Mouse (Mus musculus): ENCODE measurements around the gene Otud4. TPM values are rescaled to one million over a fixed set of nuclear protein-coding genes. Genes with fewer than 3 reads are reported as not detected.
"Not testable (repeated sequence)": the region's sequence is repeated elsewhere in the genome, so short reads cannot be mapped to it uniquely, and the experiment has no call there.

The Otud4 gene
- polyA plus RNA-seq (2014; fragmentation: Nextera tagmentation; extraction: Ambion mirVana) = 18.1 and 20.9 TPM in 2 replicates

- H3K4me2 ChIP-seq (replicated peaks) = peak within 1 kb of the TSS; percentile 86
- peaks cover 6% of the 10 kb centered on the region; the same call in 1 of the 2 replicates for H3K36me3 ChIP-seq (replicated peaks; ENCODE audit: control insufficient read depth, insufficient read depth)
- WGBS = under 1% methylated on average over 93 of the region's 103 CpGs
- DNase-seq (ENCODE audit: low spot score) = peak; percentile 37
- peaks cover 26% of the 10 kb centered on the region for H3K4me1 ChIP-seq (replicated peaks; ENCODE audit: control insufficient read depth, insufficient read depth, low read length)
- H3K27me3 ChIP-seq (ENCODE audit: control insufficient read depth, insufficient read depth, low read length) = no peaks in the 10 kb centered on the region
- H3K9me3 ChIP-seq (ENCODE audit: control insufficient read depth, low read length) = no peaks in the 10 kb centered on the region
- ATAC-seq (ENCODE audit: low FRiP score) = peak; percentile 70
- peak within 1 kb of the TSS; percentile 88 for H3K9ac ChIP-seq
- H3K27ac ChIP-seq = peak within 1 kb of the TSS; percentile 97
- H3K4me3 ChIP-seq (replicated peaks; ENCODE audit: low read length) = peak within 1 kb of the TSS; percentile 97
These were observed at the start of gene Otud4 for GRCm38 (mm10) chr8:79639586-79640451. Gene Otud4 (plus strand): TSS chr8:79639618.

GRCm38 (mm10) chr8:79600962-79601361, 38.5 kb upstream of the Otud4 start:
- Histone ChIP-seq H3K4me2 (replicated peaks) (no peak overlapping the region), H3K27me3 (ENCODE audit: control insufficient read depth, insufficient read depth, low read length) (no peaks in the 10 kb centered on the region), H3K4me1 (replicated peaks; ENCODE audit: control insufficient read depth, insufficient read depth, low read length) (no peaks in the 10 kb centered on the region), H3K4me3 (replicated peaks; ENCODE audit: low read length) (no peak overlapping the region), H3K36me3 (replicated peaks; ENCODE audit: control insufficient read depth, insufficient read depth) (no peaks in the 10 kb centered on the region), H3K9ac (no peak overlapping the region), H3K27ac (no peak overlapping the region), H3K9me3 (ENCODE audit: control insufficient read depth, low read length) (no peaks in the 10 kb centered on the region)
- ATAC-seq (ENCODE audit: low FRiP score) = no peak
- WGBS = 90% methylated on average over 1 of the region's 1 CpGs
- no peak for DNase-seq (ENCODE audit: low spot score)

GRCm38 (mm10) chr8:79603204-79603603, 36.2 kb upstream of the Otud4 start:
- not testable (repeated sequence) for ATAC-seq (ENCODE audit: low FRiP score); H3K27ac ChIP-seq; H3K4me3 ChIP-seq (replicated peaks; ENCODE audit: low read length); H3K36me3 ChIP-seq (replicated peaks; ENCODE audit: control insufficient read depth, insufficient read depth); H3K4me2 ChIP-seq (replicated peaks); H3K27me3 ChIP-seq (ENCODE audit: control insufficient read depth, insufficient read depth, low read length); H3K4me1 ChIP-seq (replicated peaks; ENCODE audit: control insufficient read depth, insufficient read depth, low read length); H3K9ac ChIP-seq; H3K9me3 ChIP-seq (ENCODE audit: control insufficient read depth, low read length)
- WGBS = 38% methylated on average over 2 of the region's 2 CpGs
- peak; percentile 30 for DNase-seq (ENCODE audit: low spot score)

- no peak for DNase-seq (ENCODE audit: low spot score)
- Histone ChIP-seq H3K36me3 (replicated peaks; ENCODE audit: control insufficient read depth, insufficient read depth) (no peaks in the 10 kb centered on the region), H3K9ac (no peak overlapping the region), H3K4me2 (replicated peaks) (no peak overlapping the region), H3K9me3 (ENCODE audit: control insufficient read depth, low read length) (no peaks in the 10 kb centered on the region), H3K27me3 (ENCODE audit: control insufficient read depth, insufficient read depth, low read length) (no peaks in the 10 kb centered on the region), H3K27ac (no peak overlapping the region), H3K4me3 (replicated peaks; ENCODE audit: low read length) (no peak overlapping the region), H3K4me1 (replicated peaks; ENCODE audit: control insufficient read depth, insufficient read depth, low read length) (no peaks in the 10 kb centered on the region)
- no peak for ATAC-seq (ENCODE audit: low FRiP score)
These were observed 33.2 kb upstream of the Otud4 start for GRCm38 (mm10) chr8:79606225-79606624.

- DNase-seq (ENCODE audit: low spot score) (no peak), ATAC-seq (ENCODE audit: low FRiP score) (no peak)
- no peak overlapping the region for H3K4me2 ChIP-seq (replicated peaks)
- no peaks in the 10 kb centered on the region for H3K9me3 ChIP-seq (ENCODE audit: control insufficient read depth, low read length)
- no peaks in the 10 kb centered on the region for H3K36me3 ChIP-seq (replicated peaks; ENCODE audit: control insufficient read depth, insufficient read depth)
- H3K27ac ChIP-seq = no peak overlapping the region
- no peaks in the 10 kb centered on the region for H3K27me3 ChIP-seq (ENCODE audit: control insufficient read depth, insufficient read depth, low read length)
- 85% methylated on average over 5 of the region's 5 CpGs for WGBS
- H3K9ac ChIP-seq = no peak overlapping the region
- H3K4me3 ChIP-seq (replicated peaks; ENCODE audit: low read length) = no peak overlapping the region
- H3K4me1 ChIP-seq (replicated peaks; ENCODE audit: control insufficient read depth, insufficient read depth, low read length) = no peaks in the 10 kb centered on the region
These were observed 32.6 kb upstream of the Otud4 start for GRCm38 (mm10) chr8:79606751-79607300.

GRCm38 (mm10) chr8:79608701-79609100, 30.7 kb upstream of the Otud4 start:
- Histone ChIP-seq H3K9me3 (ENCODE audit: control insufficient read depth, low read length) (no peaks in the 10 kb centered on the region), H3K9ac (no peak overlapping the region), H3K4me1 (replicated peaks; ENCODE audit: control insufficient read depth, insufficient read depth, low read length) (no peaks in the 10 kb centered on the region), H3K36me3 (replicated peaks; ENCODE audit: control insufficient read depth, insufficient read depth) (no peaks in the 10 kb centered on the region), H3K4me3 (replicated peaks; ENCODE audit: low read length) (no peak overlapping the region), H3K27ac (no peak overlapping the region), H3K4me2 (replicated peaks) (no peak overlapping the region), H3K27me3 (ENCODE audit: control insufficient read depth, insufficient read depth, low read length) (no peaks in the 10 kb centered on the region)
- 86% methylated on average over 3 of the region's 3 CpGs for WGBS
- ATAC-seq (ENCODE audit: low FRiP score) (no peak), DNase-seq (ENCODE audit: low spot score) (no peak)

GRCm38 (mm10) chr8:79610268-79610667, 29.1 kb upstream of the Otud4 start:
- Histone ChIP-seq H3K36me3 (replicated peaks; ENCODE audit: control insufficient read depth, insufficient read depth) (no peaks in the 10 kb centered on the region), H3K9me3 (ENCODE audit: control insufficient read depth, low read length) (no peaks in the 10 kb centered on the region), H3K4me3 (replicated peaks; ENCODE audit: low read length) (no peak overlapping the region), H3K4me1 (replicated peaks; ENCODE audit: control insufficient read depth, insufficient read depth, low read length) (no peaks in the 10 kb centered on the region), H3K27ac (no peak overlapping the region), H3K4me2 (replicated peaks) (no peak overlapping the region), H3K27me3 (ENCODE audit: control insufficient read depth, insufficient read depth, low read length) (no peaks in the 10 kb centered on the region), H3K9ac (no peak overlapping the region)
- DNase-seq (ENCODE audit: low spot score) (no peak), ATAC-seq (ENCODE audit: low FRiP score) (no peak)

- Histone ChIP-seq H3K9ac (no peak overlapping the region), H3K9me3 (ENCODE audit: control insufficient read depth, low read length) (no peaks in the 10 kb centered on the region), H3K4me1 (replicated peaks; ENCODE audit: control insufficient read depth, insufficient read depth, low read length) (no peaks in the 10 kb centered on the region), H3K36me3 (replicated peaks; ENCODE audit: control insufficient read depth, insufficient read depth) (no peaks in the 10 kb centered on the region), H3K27me3 (ENCODE audit: control insufficient read depth, insufficient read depth, low read length) (no peaks in the 10 kb centered on the region), H3K4me2 (replicated peaks) (no peak overlapping the region), H3K4me3 (replicated peaks; ENCODE audit: low read length) (no peak overlapping the region), H3K27ac (no peak overlapping the region)
- 72% methylated on average over 6 of the region's 6 CpGs for WGBS
- no peak for DNase-seq (ENCODE audit: low spot score)
- ATAC-seq (ENCODE audit: low FRiP score) = no peak
These were observed 27.1 kb upstream of the Otud4 start for GRCm38 (mm10) chr8:79612298-79612697.

GRCm38 (mm10) chr8:79612965-79613364, 26.5 kb upstream of the Otud4 start:
- H3K27me3 ChIP-seq (ENCODE audit: control insufficient read depth, insufficient read depth, low read length) = no peaks in the 10 kb centered on the region
- H3K9me3 ChIP-seq (ENCODE audit: control insufficient read depth, low read length) = no peaks in the 10 kb centered on the region
- ATAC-seq (ENCODE audit: low FRiP score) = no peak
- H3K4me1 ChIP-seq (replicated peaks; ENCODE audit: control insufficient read depth, insufficient read depth, low read length) = no peaks in the 10 kb centered on the region
- no peak overlapping the region for H3K4me2 ChIP-seq (replicated peaks)
- H3K36me3 ChIP-seq (replicated peaks; ENCODE audit: control insufficient read depth, insufficient read depth) = no peaks in the 10 kb centered on the region
- DNase-seq (ENCODE audit: low spot score) = no peak
- no peak overlapping the region for H3K4me3 ChIP-seq (replicated peaks; ENCODE audit: low read length)
- no peak overlapping the region for H3K27ac ChIP-seq
- 53% methylated on average over 5 of the region's 5 CpGs for WGBS
- H3K9ac ChIP-seq = no peak overlapping the region

Measured in hindbrain, embryonic 14.5 days (tissue).